Mouse (Mus musculus) left cerebral cortex, postnatal 25 days (tissue): Measurements from ENCODE around the gene Cers4. TPM values are rescaled to one million over a fixed set of nuclear protein-coding genes. Genes with fewer than 3 reads are reported as not detected.

ENCODE experiments used
- total RNA-seq, 2 experiments: library from RNA; stranded (reverse); gene quantifications; 2 replicates each; pipeline ENCODE4 v1.2.3; 2021

Gene Cers4
- total RNA-seq, 2 experiments from 2014 or later = 44.6 to 50.3 TPM

Other genes starting within 250 kb of the Cers4 start
- gene Tgfbr3l, start 244.8 kb upstream of the Cers4 start, total RNA-seq = 1 to 10 TPM; 6.4 to 7.8 TPM
- 10 to 100 TPM; 32.4 to 33.2 TPM for gene Snapc2, start 239.9 kb upstream of the Cers4 start, total RNA-seq
- 100 to 1,000 TPM; 607 to 649 TPM for gene Ctxn1, start 233.8 kb upstream of the Cers4 start, total RNA-seq
- 10 to 100 TPM; 60.4 to 66.8 TPM for gene Timm44, start 217.1 kb upstream of the Cers4 start, total RNA-seq
- 10 to 100 TPM; 21.8 to 28.1 TPM for gene Ccl25, start 167.8 kb upstream of the Cers4 start, total RNA-seq
- gene Elavl1, start 167.6 kb upstream of the Cers4 start, total RNA-seq = 10 to 100 TPM; 72.2 to 76.6 TPM
- 10 to 100 TPM; 13.0 to 14.4 TPM for gene Zfp958, start 120.1 kb downstream of the Cers4 start, total RNA-seq